Mouse (Mus musculus) embryo, embryonic 9.5 days (tissue): ENCODE results near the gene Pla2g4a.
A peak's percentile ranks its signal among the peaks of the same experiment; 100 is the strongest.

Experiments
- DNase-seq: peaks from one replicate; pipeline ENCODE4 v3.0.0-alpha.2; 2017; ENCODE audit errors: extremely low spot score

Pla2g4a gene

GRCm38 (mm10) chr1:149855581-149855980 lies 105.5 kb downstream of the Pla2g4a start:
- no peak for DNase-seq

GRCm38 (mm10) chr1:149854867-149855266 lies 106.2 kb downstream of the Pla2g4a start:
- DNase-seq: no peak

- no peak for DNase-seq
Measured at GRCm38 (mm10) chr1:149846655-149847054, 114.4 kb downstream of the Pla2g4a start.

- no peak for DNase-seq
Measured at GRCm38 (mm10) chr1:149841845-149842244, 119.2 kb downstream of the Pla2g4a start.

- no peak for DNase-seq
Measured at GRCm38 (mm10) chr1:149840961-149841416, 120.1 kb downstream of the Pla2g4a start.

- DNase-seq: no peak
Measured at GRCm38 (mm10) chr1:149840312-149840930, 120.7 kb downstream of the Pla2g4a start.

- DNase-seq: no peak
Measured at GRCm38 (mm10) chr1:149836496-149836895, 124.6 kb downstream of the Pla2g4a start.

- no peak for DNase-seq
Measured at GRCm38 (mm10) chr1:149833876-149834275, 127.2 kb downstream of the Pla2g4a start.

- DNase-seq: peak; percentile 14
Measured at GRCm38 (mm10) chr1:149832952-149833351, 128.1 kb downstream of the Pla2g4a start.

- no peak for DNase-seq
Measured at GRCm38 (mm10) chr1:149832514-149832913, 128.6 kb downstream of the Pla2g4a start.

- DNase-seq: no peak
Measured at GRCm38 (mm10) chr1:149831100-149831499, 130.0 kb downstream of the Pla2g4a start.

GRCm38 (mm10) chr1:149813616-149814345 lies 147.3 kb downstream of the Pla2g4a start:
- no peak for DNase-seq

- DNase-seq: no peak
Measured at GRCm38 (mm10) chr1:149809527-149809926, 151.6 kb downstream of the Pla2g4a start.
